ENCODE assay signal across 8 mouse cellular contexts in genomic region chr13:62558189-62559110, GRCm38 (mm10). TPM values are rescaled to one million over a fixed set of nuclear protein-coding genes. Genes with fewer than 3 reads are reported as not detected.
DNase-seq lines count a peak whose midpoint lies in the region; ATAC-seq lines count a peak whose summit lies in the region.
"Not testable (repeated sequence)": the region's sequence is repeated elsewhere in the genome, so short reads cannot be mapped to it uniquely, and the experiment has no call there.

TSS of gene Zfp935 (minus strand) at chr13:62558511.

- peak; percentile 37 for DNase-seq in CD4-positive helper T cell, adult 2 months (ENCODE audit: low read depth, low spot score)
- peak; percentile 26 for DNase-seq in forebrain, embryonic 10.5 days (ENCODE audit: extremely low spot score, low spot score)
- peak; percentile 79 for DNase-seq in kidney, postnatal 14 days
- DNase-seq in natural killer cell, adult 2 months (ENCODE audit: low spot score in 2 of 2) = peak; percentile 54 to 61

- H3K9me3 ChIP-seq in forebrain, embryonic 10.5 days = peaks cover 29% of the 10 kb centered on the region
- H3K9me3 ChIP-seq in heart, embryonic 15.5 days (replicated peaks) = not testable (repeated sequence)
- peaks cover 15% of the 10 kb centered on the region for H3K9me3 ChIP-seq in liver, embryonic 12.5 days (replicated peaks)
- peaks cover 11% of the 10 kb centered on the region; the same call in 1 of the 2 replicates for H3K9me3 ChIP-seq in stomach, embryonic 16.5 days (replicated peaks; ENCODE audit: control insufficient read depth, low read length)

- WGBS in forebrain, embryonic 10.5 days = 7% methylated on average over 27 of the region's 27 CpGs
- WGBS in heart, embryonic 15.5 days = 7% methylated on average over 27 of the region's 27 CpGs
- 5% methylated on average over 27 of the region's 27 CpGs for WGBS in liver, embryonic 12.5 days (ENCODE audit: insufficient replicate concordance)
- WGBS in stomach, embryonic 16.5 days = 2% methylated on average over 25 of the region's 27 CpGs

- not testable (repeated sequence) for ATAC-seq in heart, embryonic 15.5 days (replicated peaks; ENCODE audit: insufficient number of reproducible peaks, insufficient read depth, low FRiP score, low read depth); stomach, embryonic 16.5 days (ENCODE audit: insufficient read depth, low FRiP score)
- peak; percentile 75 for ATAC-seq in liver, embryonic 12.5 days

- not testable (repeated sequence) for H3K4me1 ChIP-seq in brown adipose tissue, adult 24 weeks (ENCODE audit: control insufficient read depth, insufficient read depth, insufficient read length, low read length); forebrain, embryonic 10.5 days; heart, embryonic 15.5 days (replicated peaks); liver, embryonic 12.5 days; stomach, embryonic 16.5 days (ENCODE audit: control insufficient read depth, insufficient read depth, low read length)

- not testable (repeated sequence) for H3K27me3 ChIP-seq in forebrain, embryonic 10.5 days (ENCODE audit: poor library complexity, severe bottlenecking); heart, embryonic 15.5 days; liver, embryonic 12.5 days (replicated peaks); stomach, embryonic 16.5 days (ENCODE audit: control insufficient read depth, insufficient read depth, low read length)

- peaks cover 22% of the 10 kb centered on the region for H3K36me3 ChIP-seq in forebrain, embryonic 10.5 days (replicated peaks)
- peaks cover 13% of the 10 kb centered on the region for H3K36me3 ChIP-seq in heart, embryonic 15.5 days
- peaks cover 19% of the 10 kb centered on the region for H3K36me3 ChIP-seq in liver, embryonic 12.5 days
- H3K36me3 ChIP-seq in stomach, embryonic 16.5 days (ENCODE audit: control insufficient read depth, insufficient read depth, low read length) = not testable (repeated sequence)

- H3K9ac ChIP-seq in heart, embryonic 15.5 days = peak within 1 kb of the TSS; percentile 65
- H3K9ac ChIP-seq in liver, embryonic 12.5 days = peak within 1 kb of the TSS; percentile 68
- H3K9ac ChIP-seq in stomach, embryonic 16.5 days (ENCODE audit: low read length) = peak within 1 kb of the TSS; percentile 71

- not testable (repeated sequence) for H3K27ac ChIP-seq in brown adipose tissue, adult 24 weeks (replicated peaks; ENCODE audit: low read depth, low read length); liver, embryonic 12.5 days; stomach, embryonic 16.5 days (ENCODE audit: low read length)
- peak within 1 kb of the TSS; percentile 81 for H3K27ac ChIP-seq in forebrain, embryonic 10.5 days
- H3K27ac ChIP-seq in heart, embryonic 15.5 days = peak within 1 kb of the TSS; percentile 45; the same call in 1 of the 2 replicates

- peak within 1 kb of the TSS; percentile 63 for H3K4me3 ChIP-seq in brown adipose tissue, adult 24 weeks (ENCODE audit: insufficient read depth, low read depth, low read length)
- H3K4me3 ChIP-seq in forebrain, embryonic 10.5 days = peak within 1 kb of the TSS; percentile 56
- H3K4me3 ChIP-seq in heart, embryonic 15.5 days = peak within 1 kb of the TSS; percentile 59
- peak within 1 kb of the TSS; percentile 64 for H3K4me3 ChIP-seq in liver, embryonic 12.5 days
- H3K4me3 ChIP-seq in stomach, embryonic 16.5 days (replicated peaks; ENCODE audit: low read length) = peak within 1 kb of the TSS; percentile 48

- peak within 1 kb of the TSS; percentile 55 for H3K4me2 ChIP-seq in heart, embryonic 15.5 days
- H3K4me2 ChIP-seq in liver, embryonic 12.5 days = peak within 1 kb of the TSS; percentile 62
- H3K4me2 ChIP-seq in stomach, embryonic 16.5 days (ENCODE audit: low read depth, low read length) = peak within 1 kb of the TSS; percentile 39; the same call in 1 of the 2 replicates

RNA-seq across cellular contexts. Expression of gene Zfp935, which starts in this region (rescaled TPM):
- polyA plus RNA-seq in brown adipose tissue, adult 24 weeks (2012; ENCODE audit: insufficient read depth, insufficient read length, missing spikeins) = not detected in 2 replicates
- polyA plus RNA-seq in forebrain, embryonic 10.5 days (2016; fragmentation: Nextera tagmentation; extraction: Ambion mirVana) = 0.23 TPM in 1 of 2 replicates, not detected in the other
- polyA plus RNA-seq in heart, embryonic 15.5 days (2015; fragmentation: Nextera tagmentation; extraction: Ambion mirVana) = 0.70 TPM in 1 of 2 replicates, not detected in the other
- polyA plus RNA-seq in liver, embryonic 12.5 days (2016; fragmentation: Nextera tagmentation; extraction: Ambion mirVana) = not detected in 2 replicates
- not detected in 2 replicates for polyA plus RNA-seq in stomach, embryonic 16.5 days (2015; fragmentation: Nextera tagmentation; extraction: Ambion mirVana)

Comparison
In these comparisons a context has a peak if more than half of its experiments do, and no peak if none do; other contexts are left out.
1. Peak in DNase-seq, H3K4me3 ChIP-seq and H3K27ac ChIP-seq in forebrain, embryonic 10.5 days; RNA of the gene not detected or under 1 TPM.
2. Peak in ATAC-seq, H3K4me3 ChIP-seq, H3K9ac ChIP-seq and H3K4me2 ChIP-seq in liver, embryonic 12.5 days; RNA of the gene not detected or under 1 TPM.
3. DNase-seq: peak in every context shown above with its lines; median percentile 79 in kidney, postnatal 14 days; 58 in natural killer cell, adult 2 months; 37 in CD4-positive helper T cell, adult 2 months; 26 in forebrain, embryonic 10.5 days.